Mouse (Mus musculus): Measurements from ENCODE around the gene Mut.

The Mut gene

GRCm38 (mm10) chr17:40934420-40935231 is at the start of gene Mut, which contains the start of gene Cenpq:
TSS of gene Mut (plus strand) at chr17:40934685.
TSS of gene Cenpq (minus strand) at chr17:40935047.
- DNase-seq = peak; percentile 99

GRCm38 (mm10) chr17:40885155-40885554 is 49.3 kb upstream of the Mut start:
- no peak for DNase-seq

GRCm38 (mm10) chr17:40887849-40888536 is 46.5 kb upstream of the Mut start:
- no peak for DNase-seq

- peak; percentile 56 for DNase-seq
Measured at GRCm38 (mm10) chr17:40896863-40897262, 37.6 kb upstream of the Mut start.

- no peak for DNase-seq
Measured at GRCm38 (mm10) chr17:40899783-40900363, 34.6 kb upstream of the Mut start.

- DNase-seq = no peak
Measured at GRCm38 (mm10) chr17:40903345-40903744, 31.1 kb upstream of the Mut start.

GRCm38 (mm10) chr17:40904056-40904597 is 30.4 kb upstream of the Mut start:
- DNase-seq = peak; percentile 7

- DNase-seq = peak; percentile 8
Measured at GRCm38 (mm10) chr17:40904721-40905154, 29.7 kb upstream of the Mut start.

- DNase-seq = no peak
Measured at GRCm38 (mm10) chr17:40914250-40914649, 20.2 kb upstream of the Mut start, which contains the start of gene Glyatl3. TSS of gene Glyatl3 (minus strand) at chr17:40914350.

- DNase-seq = no peak
Measured at GRCm38 (mm10) chr17:40915499-40915898, 19.0 kb upstream of the Mut start.

- DNase-seq = no peak
Measured at GRCm38 (mm10) chr17:40933985-40934384, 500 bp upstream of the Mut start.

GRCm38 (mm10) chr17:40948518-40948917 is 14.0 kb downstream of the Mut start:
- DNase-seq = no peak

- DNase-seq = peak; percentile 20
Measured at GRCm38 (mm10) chr17:40977914-40978313, 43.4 kb downstream of the Mut start.

GRCm38 (mm10) chr17:40992102-40992501 is 57.6 kb downstream of the Mut start:
- no peak for DNase-seq

Data from retina, postnatal 1 day (tissue).